Mouse (Mus musculus) hindbrain, embryonic 12.5 days (tissue): ENCODE results near the gene 1700017B05Rik. TPM values are rescaled to one million over a fixed set of nuclear protein-coding genes. Genes with fewer than 3 reads are reported as not detected.
"Not testable (repeated sequence)": the region's sequence is repeated elsewhere in the genome, so short reads cannot be mapped to it uniquely, and the experiment has no call there.

Source experiments
- ATAC-seq: fragments of 200-750 bp; cut with Nextera tagmentation; 2 replicates; pipeline ENCODE4 v1.8.0; 2017; ENCODE audit warnings: moderate TSS enrichment; ENCODE audit not compliant: low FRiP score
- H3K27ac ChIP-seq: fragments of 300-500 bp; sonication (generic); 2 replicates; pipeline ENCODE4 v1.5.1; 2016; ENCODE audit warnings: mild to moderate bottlenecking
- H3K27me3 ChIP-seq: fragments of 300-500 bp; sonication (generic); 2 replicates; pipeline ENCODE4 v1.6.1; 2016; ENCODE audit warnings: mild to moderate bottlenecking
- H3K36me3 ChIP-seq: fragments of 300-500 bp; sonication (generic); 2 replicates; pipeline ENCODE4 v1.6.1; 2016; ENCODE audit warnings: mild to moderate bottlenecking
- H3K4me1 ChIP-seq: fragments of 300-500 bp; sonication (generic); 2 replicates; pipeline ENCODE4 v1.6.1; 2016
- H3K4me2 ChIP-seq: fragments of 300-500 bp; sonication (generic); replicated peaks from 2 replicates; pipeline ENCODE4 v1.6.1; 2016; ENCODE audit warnings: mild to moderate bottlenecking
- H3K4me3 ChIP-seq: fragments of 300-500 bp; sonication (generic); 2 replicates; pipeline ENCODE4 v1.5.1; 2016; ENCODE audit warnings: mild to moderate bottlenecking
- H3K9ac ChIP-seq: fragments of 300-500 bp; sonication (generic); 2 replicates; pipeline ENCODE4 v1.6.1; 2016; ENCODE audit warnings: mild to moderate bottlenecking, moderate library complexity
- H3K9me3 ChIP-seq: fragments of 300-500 bp; sonication (generic); replicated peaks from 2 replicates; pipeline ENCODE4 v1.6.1; 2016; ENCODE audit warnings: mild to moderate bottlenecking
- WGBS: fragments of 180-500 bp; shearing (Covaris S2); methylation state at CpG from one replicate; pipeline ENCODE4 v1.1.7; 2016; 5-methylcytosine and 5-hydroxymethylcytosine counted together
- polyA plus RNA-seq: library from polyadenylated mRNA; unstranded; fragments of >200 nt; fragmentation: Nextera tagmentation; extraction: Ambion mirVana; gene quantifications from 2 replicates; pipeline ENCODE4 v1.2.1, GENCODE M21; 2016

Gene 1700017B05Rik
- polyA plus RNA-seq = 8.1 TPM in 2 replicates

- Histone ChIP-seq H3K27me3 (peaks cover 41% of the 10 kb centered on the region), H3K36me3 (peaks cover 10% of the 10 kb centered on the region; the same call in 1 of the 2 replicates), H3K27ac (peak within 1 kb of the TSS; percentile 60; the same call in 1 of the 2 replicates), H3K9me3 (no peaks in the 10 kb centered on the region), H3K4me2 (peak within 1 kb of the TSS; percentile 91), H3K4me3 (peak within 1 kb of the TSS; percentile 67), H3K9ac (peak within 1 kb of the TSS; percentile 77), H3K4me1 (peaks cover 34% of the 10 kb centered on the region)
- WGBS = under 1% methylated on average over 78 of the region's 87 CpGs
- ATAC-seq = peak; percentile 71
Observed at GRCm38 (mm10) chr9:57261913-57262794, at the start of gene 1700017B05Rik. 1700017B05Rik (minus strand) TSS chr9:57262612.

GRCm38 (mm10) chr9:57310895-57311294 is 48.5 kb upstream of the 1700017B05Rik start:
- H3K36me3 ChIP-seq = no peaks in the 10 kb centered on the region
- no peak overlapping the region for H3K4me3 ChIP-seq
- H3K9ac ChIP-seq = no peak overlapping the region
- WGBS = 95% methylated on average over 2 of the region's 2 CpGs
- no peaks in the 10 kb centered on the region for H3K9me3 ChIP-seq
- no peak for ATAC-seq
- no peak overlapping the region for H3K4me2 ChIP-seq
- H3K27me3 ChIP-seq = no peaks in the 10 kb centered on the region
- H3K4me1 ChIP-seq = no peaks in the 10 kb centered on the region
- no peak overlapping the region for H3K27ac ChIP-seq

GRCm38 (mm10) chr9:57309353-57309752 is 46.9 kb upstream of the 1700017B05Rik start:
- no peak for ATAC-seq
- no peak overlapping the region for H3K9ac ChIP-seq
- no peaks in the 10 kb centered on the region for H3K36me3 ChIP-seq
- no peak overlapping the region for H3K27ac ChIP-seq
- no peaks in the 10 kb centered on the region for H3K27me3 ChIP-seq
- no peak overlapping the region for H3K4me2 ChIP-seq
- H3K9me3 ChIP-seq = no peaks in the 10 kb centered on the region
- no peaks in the 10 kb centered on the region for H3K4me1 ChIP-seq
- WGBS = 94% methylated on average over 4 of the region's 4 CpGs
- no peak overlapping the region for H3K4me3 ChIP-seq

- Histone ChIP-seq H3K27me3 (no peaks in the 10 kb centered on the region), H3K4me2 (no peak overlapping the region), H3K36me3 (no peaks in the 10 kb centered on the region), H3K27ac (no peak overlapping the region), H3K4me1 (no peaks in the 10 kb centered on the region), H3K9ac (no peak overlapping the region), H3K9me3 (no peaks in the 10 kb centered on the region), H3K4me3 (no peak overlapping the region)
- no peak for ATAC-seq
- WGBS = 78% methylated on average over 4 of the region's 4 CpGs
Observed at GRCm38 (mm10) chr9:57307456-57307855, 45.0 kb upstream of the 1700017B05Rik start.

GRCm38 (mm10) chr9:57304716-57305115 is 42.3 kb upstream of the 1700017B05Rik start:
- H3K36me3 ChIP-seq, H3K9ac ChIP-seq, H3K9me3 ChIP-seq, H3K27me3 ChIP-seq, ATAC-seq, H3K4me2 ChIP-seq, H3K4me3 ChIP-seq, H3K27ac ChIP-seq, H3K4me1 ChIP-seq: not testable (repeated sequence)
- WGBS = 93% methylated on average over 4 of the region's 4 CpGs

- Histone ChIP-seq H3K9me3 (no peaks in the 10 kb centered on the region), H3K4me1 (no peaks in the 10 kb centered on the region), H3K27ac (no peak overlapping the region), H3K36me3 (no peaks in the 10 kb centered on the region), H3K27me3 (no peaks in the 10 kb centered on the region), H3K4me2 (no peak overlapping the region), H3K9ac (no peak overlapping the region), H3K4me3 (no peak overlapping the region)
- ATAC-seq = no peak
- 98% methylated on average over 2 of the region's 2 CpGs for WGBS
Observed at GRCm38 (mm10) chr9:57304251-57304650, 41.8 kb upstream of the 1700017B05Rik start.

- Histone ChIP-seq H3K9ac (no peak overlapping the region), H3K36me3 (no peaks in the 10 kb centered on the region), H3K27ac (no peak overlapping the region), H3K27me3 (no peaks in the 10 kb centered on the region), H3K4me2 (no peak overlapping the region), H3K9me3 (no peaks in the 10 kb centered on the region), H3K4me1 (no peaks in the 10 kb centered on the region), H3K4me3 (no peak overlapping the region)
- ATAC-seq = no peak
- 94% methylated on average over 1 of the region's 1 CpGs for WGBS
Observed at GRCm38 (mm10) chr9:57303356-57303755, 40.9 kb upstream of the 1700017B05Rik start.

GRCm38 (mm10) chr9:57300825-57301224 is 38.4 kb upstream of the 1700017B05Rik start:
- H3K36me3 ChIP-seq = no peaks in the 10 kb centered on the region
- H3K9me3 ChIP-seq = no peaks in the 10 kb centered on the region
- no peak overlapping the region for H3K4me3 ChIP-seq
- H3K27ac ChIP-seq = no peak overlapping the region
- WGBS = 92% methylated on average over 2 of the region's 2 CpGs
- H3K27me3 ChIP-seq = no peaks in the 10 kb centered on the region
- H3K4me2 ChIP-seq = no peak overlapping the region
- H3K4me1 ChIP-seq = no peaks in the 10 kb centered on the region
- ATAC-seq = no peak
- no peak overlapping the region for H3K9ac ChIP-seq

GRCm38 (mm10) chr9:57299790-57300477 is 37.5 kb upstream of the 1700017B05Rik start:
- Histone ChIP-seq H3K27ac (no peak overlapping the region), H3K4me2 (no peak overlapping the region), H3K36me3 (no peaks in the 10 kb centered on the region), H3K9me3 (no peaks in the 10 kb centered on the region), H3K27me3 (no peaks in the 10 kb centered on the region), H3K4me3 (no peak overlapping the region), H3K9ac (no peak overlapping the region), H3K4me1 (no peaks in the 10 kb centered on the region)
- 79% methylated on average over 6 of the region's 6 CpGs for WGBS
- ATAC-seq = no peak

GRCm38 (mm10) chr9:57297938-57298337 is 35.5 kb upstream of the 1700017B05Rik start:
- 88% methylated on average over 2 of the region's 2 CpGs for WGBS
- no peak overlapping the region for H3K4me3 ChIP-seq
- ATAC-seq = no peak
- no peaks in the 10 kb centered on the region for H3K4me1 ChIP-seq
- H3K4me2 ChIP-seq = no peak overlapping the region
- H3K36me3 ChIP-seq = no peaks in the 10 kb centered on the region
- no peaks in the 10 kb centered on the region for H3K27me3 ChIP-seq
- no peak overlapping the region for H3K9ac ChIP-seq
- H3K27ac ChIP-seq = no peak overlapping the region
- no peaks in the 10 kb centered on the region for H3K9me3 ChIP-seq

GRCm38 (mm10) chr9:57296277-57296676 is 33.9 kb upstream of the 1700017B05Rik start:
- no peaks in the 10 kb centered on the region for H3K4me1 ChIP-seq
- ATAC-seq = no peak
- H3K9ac ChIP-seq = no peak overlapping the region

GRCm38 (mm10) chr9:57295666-57296065 is 33.3 kb upstream of the 1700017B05Rik start:
- Histone ChIP-seq H3K36me3 (no peaks in the 10 kb centered on the region), H3K9ac (no peak overlapping the region), H3K9me3 (no peaks in the 10 kb centered on the region), H3K27me3 (no peaks in the 10 kb centered on the region), H3K4me2 (no peak overlapping the region), H3K27ac (no peak overlapping the region), H3K4me1 (no peaks in the 10 kb centered on the region), H3K4me3 (no peak overlapping the region)
- ATAC-seq = no peak
- WGBS = 79% methylated on average over 3 of the region's 3 CpGs

More at GRCm38 (mm10) chr9:57296277-57296676, 33.9 kb upstream of the 1700017B05Rik start:
- no peak overlapping the region for H3K27ac ChIP-seq
- H3K9me3 ChIP-seq = no peaks in the 10 kb centered on the region
- no peak overlapping the region for H3K4me2 ChIP-seq
- H3K36me3 ChIP-seq = no peaks in the 10 kb centered on the region
- H3K4me3 ChIP-seq = no peak overlapping the region
- 67% methylated on average over 8 of the region's 8 CpGs for WGBS
- H3K27me3 ChIP-seq = no peaks in the 10 kb centered on the region
